Mouse (Mus musculus): ENCODE data around the gene Megf6.

The Megf6 gene

GRCm38 (mm10) chr4:154267511-154267910, 97.0 kb downstream of the Megf6 start:
- peak; percentile 24 for DNase-seq

- DNase-seq: no peak
Observed at GRCm38 (mm10) chr4:154269520-154269919, 99.0 kb downstream of the Megf6 start.

GRCm38 (mm10) chr4:154273000-154273399, 102.5 kb downstream of the Megf6 start:
- DNase-seq: no peak

GRCm38 (mm10) chr4:154279481-154279880, 109.0 kb downstream of the Megf6 start:
- no peak for DNase-seq

GRCm38 (mm10) chr4:154283671-154284070, 113.1 kb downstream of the Megf6 start:
- DNase-seq: no peak

- DNase-seq: no peak
Observed at GRCm38 (mm10) chr4:154293735-154294201, 123.2 kb downstream of the Megf6 start.

GRCm38 (mm10) chr4:154294262-154294731, 123.8 kb downstream of the Megf6 start:
- no peak for DNase-seq

GRCm38 (mm10) chr4:154297761-154298160, 127.2 kb downstream of the Megf6 start:
- DNase-seq: no peak

- no peak for DNase-seq
Observed at GRCm38 (mm10) chr4:154299541-154300271, 129.2 kb downstream of the Megf6 start.

GRCm38 (mm10) chr4:154301466-154301881, 130.9 kb downstream of the Megf6 start, which contains the start of gene Arhgef16:
Gene Arhgef16 (minus strand): TSS chr4:154301676.
- DNase-seq: peak; percentile 14

GRCm38 (mm10) chr4:154309131-154309530, 138.6 kb downstream of the Megf6 start:
- DNase-seq: no peak

GRCm38 (mm10) chr4:154310576-154311262, 140.2 kb downstream of the Megf6 start:
- DNase-seq: no peak

- no peak for DNase-seq
Observed at GRCm38 (mm10) chr4:154312143-154312812, 141.7 kb downstream of the Megf6 start.

- DNase-seq: no peak
Observed at GRCm38 (mm10) chr4:154312935-154313621, 142.5 kb downstream of the Megf6 start.

GRCm38 (mm10) chr4:154313622-154313967, 143.1 kb downstream of the Megf6 start:
- DNase-seq: no peak

Measured in cerebellum, adult 11-12 months (tissue).